Mouse (Mus musculus) olfactory bulb, adult 2 months (tissue): ENCODE data around the gene Ndufb8.

Experiments
- CTCF ChIP-seq: fragments of 200-500 bp; IDR thresholded peaks from 2 replicates; pipeline ENCODE4 v1.5.1; 2012; ENCODE audit warnings: low read depth, mild to moderate bottlenecking, low read length, moderate library complexity; ENCODE audit not compliant: insufficient read depth
- POLR2A ChIP-seq: fragments of 200-500 bp; IDR thresholded peaks from 2 replicates; pipeline ENCODE4 v1.6.1; 2012; ENCODE audit warnings: mild to moderate bottlenecking, low read depth, low read length, moderate library complexity; ENCODE audit not compliant: insufficient read depth

DNA sequence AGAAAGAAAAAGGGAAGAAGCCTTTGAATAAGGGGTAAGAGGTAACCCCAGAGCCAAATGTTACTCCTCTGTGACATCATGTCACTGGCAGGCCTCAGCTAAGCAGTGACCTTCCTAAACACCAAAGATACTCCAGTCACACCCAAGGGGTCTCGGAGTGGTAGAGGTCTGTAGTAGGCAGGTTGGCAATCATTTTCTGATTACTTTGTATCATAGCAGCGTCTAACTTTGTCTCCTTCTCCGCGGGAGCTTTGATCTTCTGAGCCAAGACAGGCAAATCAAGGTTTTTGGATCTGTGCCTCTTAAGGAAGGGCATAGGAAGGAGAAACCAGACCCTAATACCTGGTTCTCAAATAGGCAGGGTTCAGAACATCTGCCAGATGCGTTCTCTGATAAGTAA lies 42.6 kb downstream of the Ndufb8 start:
- TF ChIP-seq POLR2A (no peak), CTCF (no peak)
